Mouse (Mus musculus) cerebellum, postnatal 14 days (tissue): ENCODE results near the gene Hyal1.
A peak's percentile ranks its signal among the peaks of the same experiment; 100 is the strongest.
"Not testable (repeated sequence)": the region's sequence is repeated elsewhere in the genome, so short reads cannot be mapped to it uniquely, and the experiment has no call there.

Experiments used
- DNase-seq, 2 experiments: peaks; one replicate each; pipeline ENCODE4 v3.0.0; 2021; ENCODE audit warnings: mixed read lengths in 2 of 2

Gene Hyal1

DNA sequence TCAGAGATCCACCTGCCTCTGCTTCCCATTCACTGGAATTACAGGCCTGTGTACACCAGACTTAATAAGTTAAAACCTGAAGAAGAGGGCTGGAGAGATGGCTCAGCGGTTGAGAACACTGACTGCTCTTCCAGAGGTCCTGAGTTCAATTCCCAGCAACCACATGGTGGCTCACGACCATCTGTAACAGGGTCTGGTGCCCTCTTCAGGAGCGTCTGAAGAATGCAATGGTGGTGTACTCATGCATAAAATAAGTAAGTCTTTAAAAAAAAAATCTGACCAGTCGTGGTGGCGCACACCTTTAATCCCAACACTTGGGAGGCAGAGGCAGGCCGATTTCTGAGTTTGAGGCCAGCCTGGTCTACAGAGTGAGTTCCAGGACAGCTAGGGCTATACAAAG is 3.0 kb upstream of the Hyal1 start:
- not testable (repeated sequence) for DNase-seq

DNA sequence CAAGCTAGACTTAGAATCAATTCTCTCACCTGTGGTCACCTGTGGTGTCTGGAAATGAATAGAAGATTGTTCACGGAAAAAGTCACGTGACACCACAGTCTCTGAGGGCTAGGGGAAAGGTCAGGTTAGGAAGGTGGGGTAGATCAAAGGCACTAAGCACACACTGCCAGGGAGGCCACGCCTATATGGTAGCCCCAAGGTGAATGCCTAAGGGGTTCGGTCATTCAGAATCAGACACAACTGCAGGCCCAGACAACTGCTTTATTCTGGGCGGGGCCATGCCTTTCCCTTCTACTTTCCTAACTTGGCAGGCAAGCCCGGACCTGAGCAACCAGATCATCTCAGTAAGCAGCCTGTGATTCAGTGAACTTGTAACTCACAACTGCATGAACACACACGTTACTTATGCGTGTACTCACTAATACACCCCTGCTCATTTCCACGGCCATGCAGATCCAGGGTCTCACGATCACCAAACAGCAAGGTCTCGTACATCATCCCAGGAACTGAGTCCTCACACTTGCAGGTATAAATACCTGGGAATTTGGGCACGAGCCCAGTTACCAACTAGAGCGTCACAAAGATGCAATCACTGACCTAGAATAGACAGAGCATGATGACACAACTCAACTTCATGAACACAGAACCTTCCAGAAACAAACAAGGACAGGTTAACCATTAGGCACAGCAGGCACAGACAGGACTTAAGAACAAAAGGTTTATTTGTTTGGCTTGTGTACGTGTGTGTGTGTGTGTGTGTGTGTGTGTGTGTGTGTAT is 959 bp upstream of the Hyal1 start:
- peak; percentile 66 to 84 for DNase-seq

DNA sequence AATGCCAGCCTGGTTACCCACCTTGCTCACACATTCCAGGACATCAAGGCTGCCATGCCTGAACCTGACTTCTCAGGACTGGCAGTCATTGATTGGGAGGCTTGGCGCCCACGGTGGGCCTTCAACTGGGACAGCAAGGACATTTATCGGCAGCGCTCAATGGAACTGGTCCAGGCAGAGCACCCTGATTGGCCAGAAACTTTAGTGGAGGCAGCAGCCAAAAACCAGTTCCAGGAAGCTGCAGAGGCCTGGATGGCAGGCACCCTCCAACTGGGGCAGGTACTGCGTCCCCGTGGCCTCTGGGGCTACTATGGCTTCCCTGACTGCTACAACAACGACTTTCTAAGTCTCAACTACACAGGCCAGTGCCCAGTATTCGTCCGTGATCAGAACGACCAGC is 1.1 kb downstream of the Hyal1 start:
- DNase-seq = no peak

DNA sequence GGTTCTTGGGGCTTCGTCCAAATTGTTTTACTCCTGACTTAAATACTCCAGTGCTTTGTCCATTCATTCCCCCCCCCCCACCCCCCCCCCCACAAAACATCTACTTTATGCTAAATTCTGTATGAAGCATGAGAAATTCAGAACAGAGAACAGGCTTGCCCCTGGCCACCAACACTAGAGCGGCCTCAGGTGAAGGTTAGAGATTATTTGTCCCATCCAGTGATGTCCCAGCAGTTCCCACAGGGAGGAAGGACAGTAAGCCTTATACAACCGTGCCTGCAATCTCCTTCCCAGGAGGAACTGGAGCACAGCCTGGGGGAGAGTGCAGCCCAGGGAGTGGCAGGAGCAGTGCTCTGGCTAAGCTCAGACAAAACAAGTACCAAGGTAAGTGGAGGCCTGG is 1.9 kb downstream of the Hyal1 start, which contains the start of gene Naa80:
Gene Naa80, plus strand, starts transcription at position 301 of the 400 bp plus-strand sequence.
- DNase-seq = no peak

DNA sequence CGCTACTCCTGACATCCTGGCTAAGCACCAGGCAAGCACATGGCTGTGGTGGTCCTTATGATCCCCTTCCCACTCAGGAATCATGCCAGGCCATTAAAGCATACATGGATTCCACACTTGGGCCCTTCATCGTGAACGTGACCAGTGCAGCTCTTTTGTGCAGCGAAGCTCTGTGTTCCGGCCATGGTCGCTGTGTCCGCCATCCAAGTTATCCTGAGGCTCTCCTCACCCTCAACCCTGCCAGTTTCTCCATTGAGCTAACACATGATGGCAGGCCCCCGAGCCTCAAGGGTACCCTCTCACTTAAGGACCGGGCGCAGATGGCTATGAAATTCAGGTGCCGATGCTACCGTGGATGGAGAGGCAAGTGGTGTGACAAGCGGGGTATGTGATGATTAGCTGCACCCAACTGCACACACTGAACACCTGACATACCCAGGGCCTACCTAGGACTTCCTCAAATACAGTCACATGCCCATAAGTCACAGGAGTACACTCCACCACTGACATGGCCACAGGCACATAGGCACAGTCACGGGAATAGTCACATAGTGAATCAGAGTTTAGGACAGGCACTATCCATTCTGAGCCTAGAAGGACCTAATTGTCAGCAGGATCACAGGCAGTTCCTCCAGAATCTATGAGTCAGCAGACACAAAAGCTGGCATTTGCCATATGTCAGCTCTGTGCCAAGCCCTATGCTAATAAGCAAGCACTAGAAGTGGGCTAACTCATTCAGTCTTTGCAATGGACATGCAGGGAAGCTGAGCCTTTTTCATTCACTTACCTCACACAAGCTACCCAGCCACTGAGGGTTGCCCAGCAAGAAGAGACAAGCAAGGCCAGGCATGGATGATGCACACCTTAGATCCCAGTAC is 2.5 kb downstream of the Hyal1 start:
- peak in 1 of 2 experiments; percentile 39 for DNase-seq

DNA sequence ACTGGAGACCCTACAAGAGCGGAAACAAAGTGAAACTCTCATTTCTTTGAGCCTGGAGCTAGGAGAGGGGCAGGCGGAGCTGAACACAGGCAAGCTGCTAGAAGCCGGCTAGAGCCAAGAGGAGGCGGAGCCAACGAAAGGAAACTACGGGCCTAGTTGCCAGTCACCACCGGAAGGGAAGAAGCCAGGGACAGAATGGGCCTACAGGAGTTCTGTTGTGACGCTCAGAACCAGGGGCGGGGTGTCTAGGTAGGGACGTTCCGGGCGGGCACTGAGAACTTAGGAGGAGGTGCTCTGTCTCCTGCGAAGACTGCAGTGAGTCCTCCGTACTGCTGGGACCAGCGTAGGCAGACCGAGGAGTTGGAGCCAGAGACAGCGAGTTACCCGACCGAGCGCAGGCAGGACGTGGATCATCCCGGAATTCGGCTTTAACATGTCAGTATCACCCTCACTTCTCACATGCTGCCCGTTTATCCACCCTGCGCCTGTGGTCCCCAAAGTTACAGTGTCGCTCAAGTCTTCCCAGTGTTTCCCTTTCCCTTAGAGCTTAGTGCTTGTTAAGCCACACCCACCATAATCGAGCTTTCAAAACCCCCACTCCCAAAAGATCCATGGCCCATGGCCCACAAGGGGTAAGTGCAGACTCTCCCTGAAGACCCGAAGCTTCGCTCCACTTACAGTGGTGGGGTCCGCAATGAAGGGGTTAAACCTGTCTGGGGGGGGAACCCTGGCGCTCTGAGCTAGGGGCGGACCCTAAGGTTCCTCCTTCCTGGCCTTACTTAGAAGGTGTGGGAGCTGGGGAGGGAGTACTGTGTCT is 4.0 kb downstream of the Hyal1 start, which contains the start of gene Hyal3:
Gene Hyal3, plus strand, starts transcription at position 318 of the 817 bp plus-strand sequence.
- DNase-seq = peak; percentile 90 to 91

DNA sequence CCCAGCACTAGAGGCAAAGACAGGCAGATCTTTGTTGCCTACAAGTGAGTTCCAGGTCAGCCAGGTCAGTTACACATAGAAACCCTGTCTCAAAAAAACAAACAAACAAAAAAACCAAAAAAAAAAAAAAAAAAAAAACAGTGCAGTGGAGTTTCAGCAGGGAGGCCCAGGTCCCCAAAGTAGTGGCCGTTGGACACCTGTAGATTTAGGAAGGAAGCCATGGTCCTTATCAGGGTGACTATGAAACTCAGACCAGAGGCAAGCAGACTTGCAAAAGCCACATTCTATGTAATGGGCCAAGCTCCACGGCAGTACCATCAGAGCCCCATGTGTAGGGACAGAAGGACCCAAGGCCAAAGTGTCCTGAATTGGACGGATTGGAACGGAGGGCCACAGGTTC is 4.9 kb downstream of the Hyal1 start:
- no peak for DNase-seq

DNA sequence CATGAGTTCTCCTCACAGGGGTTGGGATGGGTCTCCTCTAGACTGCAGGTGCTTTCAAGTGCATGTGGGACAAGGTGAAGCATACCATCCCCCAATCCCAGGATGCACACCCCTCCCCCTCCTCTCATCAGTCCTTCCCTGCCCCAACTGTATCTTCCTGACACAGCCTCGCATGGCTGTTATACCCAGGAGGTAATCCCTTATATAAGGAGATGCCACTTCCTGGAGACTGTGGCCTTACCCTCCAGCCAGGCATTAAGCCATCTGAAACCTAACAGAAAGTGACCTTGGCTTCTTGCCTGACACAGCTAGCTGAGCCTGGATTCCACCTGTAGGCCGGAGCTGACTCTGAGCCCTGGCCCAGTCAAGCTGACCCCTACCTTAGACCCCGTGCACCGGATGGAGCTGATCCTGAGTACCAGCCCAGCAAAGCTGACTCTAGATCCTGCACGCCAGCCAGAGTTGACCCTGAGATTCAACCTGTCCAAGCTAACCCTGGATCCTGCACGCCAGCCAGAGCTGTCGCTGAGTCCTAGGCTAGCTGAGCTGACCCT is 5.9 kb downstream of the Hyal1 start:
- no peak for DNase-seq

DNA sequence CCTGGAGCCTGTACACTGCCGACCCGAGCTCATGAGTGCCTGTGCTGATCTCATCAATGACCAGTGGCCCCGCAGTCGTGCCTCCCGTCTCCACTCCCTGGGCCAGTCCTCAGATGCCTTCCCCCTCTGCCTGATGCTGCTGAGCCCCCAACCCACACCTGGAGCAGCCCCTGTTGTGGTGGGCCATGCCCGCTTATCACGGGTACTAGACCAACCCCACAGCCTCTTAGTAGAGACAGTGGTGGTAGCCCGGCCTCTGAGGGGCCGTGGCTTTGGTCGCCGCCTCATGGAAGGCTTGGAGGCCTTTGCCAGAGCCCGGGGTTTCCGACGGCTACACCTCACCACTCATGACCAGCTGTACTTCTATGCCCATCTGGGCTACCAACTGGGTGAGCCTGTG is 6.4 kb downstream of the Hyal1 start:
- DNase-seq = no peak

DNA sequence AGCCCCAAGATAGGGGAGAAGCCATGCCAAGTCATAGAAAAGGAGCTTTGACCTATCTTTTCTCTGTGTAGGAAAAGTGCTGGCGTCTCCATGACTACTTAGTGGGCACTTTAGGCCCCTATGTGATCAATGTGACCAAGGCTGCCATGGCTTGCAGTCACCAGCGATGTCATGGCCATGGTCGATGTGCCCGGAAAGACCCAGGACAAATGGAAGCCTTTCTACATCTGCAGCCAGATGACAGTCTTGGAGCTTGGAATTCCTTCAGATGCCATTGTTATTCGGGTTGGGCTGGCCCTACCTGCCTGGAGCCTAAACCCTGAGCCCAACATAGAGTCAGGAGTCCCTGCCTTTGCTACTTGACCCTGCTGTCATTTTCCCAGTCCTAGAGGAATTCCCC is 9.8 kb downstream of the Hyal1 start:
- DNase-seq = no peak

DNA sequence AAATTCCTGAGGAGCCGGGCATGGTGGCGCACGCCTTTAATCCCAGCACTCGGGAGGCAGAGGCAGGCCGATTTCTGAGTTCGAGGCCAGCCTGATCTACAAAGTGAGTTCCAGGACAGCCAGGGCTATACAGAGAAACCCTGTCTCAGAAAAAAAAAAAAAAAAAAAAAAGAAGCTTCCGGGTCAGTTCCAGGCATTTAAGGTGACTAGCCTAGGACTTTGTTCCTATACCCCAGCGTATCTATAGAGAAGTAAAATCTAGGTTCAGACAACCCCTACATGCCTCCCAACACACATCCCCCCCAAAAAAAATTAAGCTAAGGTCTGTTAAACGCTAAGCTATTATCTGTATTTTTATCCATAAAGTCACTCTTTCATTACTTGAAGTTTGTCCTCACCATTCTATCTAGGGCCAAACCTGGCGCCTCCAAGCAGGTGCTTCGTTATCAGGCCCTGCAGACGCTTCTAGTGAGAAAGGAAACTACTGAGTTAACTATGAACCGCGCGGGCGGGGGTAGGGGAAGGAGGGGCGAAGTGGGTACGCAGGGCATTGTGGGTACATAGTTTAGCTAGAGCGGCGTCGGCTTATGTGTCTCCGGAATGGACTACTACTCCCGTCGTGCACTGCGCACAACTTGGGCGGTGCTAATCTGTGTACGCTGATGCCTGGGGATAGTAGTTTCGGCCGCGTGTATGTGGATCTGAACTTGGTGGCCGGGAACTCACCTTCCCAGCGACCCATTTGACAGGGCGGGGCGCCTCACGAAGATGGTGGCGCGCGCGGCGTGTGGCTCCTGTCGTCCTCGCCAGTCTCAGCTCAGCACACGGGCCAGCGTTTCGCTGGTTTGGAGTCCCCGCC is 10.5 kb downstream of the Hyal1 start, which contains the start of gene Ifrd2:
Gene Ifrd2, plus strand, starts transcription at position 669 of the 859 bp plus-strand sequence.
- DNase-seq = peak; percentile 95 to 96

DNA sequence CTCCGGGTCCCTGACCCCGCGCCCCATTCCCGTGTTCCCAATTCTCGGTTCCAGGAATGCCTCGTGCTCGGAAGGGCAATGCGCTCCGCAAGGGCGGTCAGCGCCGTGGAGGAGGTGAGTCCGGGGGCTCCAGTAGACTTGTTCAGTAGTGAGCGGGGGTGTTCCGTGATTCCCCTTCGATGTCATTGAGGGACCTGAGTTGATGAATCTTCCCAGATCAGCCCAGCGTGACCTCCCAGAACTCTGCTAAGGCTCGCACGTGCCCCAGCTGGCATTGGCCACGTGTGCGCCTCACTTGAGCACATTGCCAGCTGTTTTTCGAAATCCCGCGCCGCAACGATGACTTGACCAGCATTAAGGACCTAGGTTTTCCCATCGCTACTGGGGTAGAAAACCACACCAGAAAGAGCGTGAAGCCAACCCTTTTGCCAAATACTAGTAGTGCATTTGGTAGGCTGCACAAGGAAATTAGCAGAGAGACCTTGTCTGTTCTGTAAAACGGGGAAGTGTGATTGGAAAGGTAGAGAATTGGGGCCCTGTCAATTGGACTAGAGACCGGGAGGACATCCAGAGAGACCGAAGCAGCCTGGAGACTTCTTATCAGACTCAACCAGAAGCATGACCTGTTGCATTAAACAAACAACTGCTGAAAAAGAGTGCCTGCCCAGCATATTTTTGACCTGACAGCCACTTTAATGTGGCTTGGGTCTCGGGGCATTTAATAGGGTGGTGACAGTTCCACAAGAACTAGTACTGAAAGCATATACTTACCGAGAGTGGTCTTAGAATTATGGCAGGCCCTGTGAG is 11.3 kb downstream of the Hyal1 start:
- peak in 1 of 2 experiments; percentile 60 for DNase-seq

DNA sequence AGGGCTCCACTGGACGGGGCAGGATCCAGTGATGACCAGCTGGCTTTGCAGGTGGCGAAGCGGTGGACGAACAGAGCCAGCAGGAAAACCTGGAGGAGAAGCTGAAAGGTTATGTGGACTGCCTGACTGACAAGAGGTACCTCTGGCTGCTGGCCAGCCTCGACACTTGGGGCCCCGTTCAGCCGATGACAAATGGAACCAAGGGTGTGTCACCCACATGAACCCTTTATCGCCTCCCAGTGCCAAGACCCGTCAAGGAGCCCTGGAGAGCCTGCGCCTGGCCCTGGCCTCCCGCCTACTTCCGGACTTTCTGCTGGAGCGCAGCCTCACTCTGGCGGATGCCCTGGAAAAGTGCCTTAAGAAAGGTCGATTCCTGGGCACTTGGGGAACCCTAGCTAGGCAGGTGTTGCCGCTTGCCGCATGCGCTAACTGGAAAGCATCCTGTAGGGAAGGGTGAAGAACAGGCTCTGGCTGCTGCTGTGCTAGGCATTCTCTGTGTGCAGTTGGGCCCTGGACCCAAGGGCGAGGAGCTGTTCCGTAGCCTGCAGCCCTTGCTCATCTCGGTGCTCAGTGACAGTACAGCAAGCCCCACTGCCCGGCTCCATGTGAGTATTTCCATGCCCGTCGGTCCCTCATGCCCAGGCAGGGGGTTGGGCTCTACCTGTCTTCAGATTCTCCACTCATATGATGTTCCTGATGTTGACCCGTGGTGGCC is 13.5 kb downstream of the Hyal1 start:
- DNase-seq = peak; percentile 39 to 44

DNA sequence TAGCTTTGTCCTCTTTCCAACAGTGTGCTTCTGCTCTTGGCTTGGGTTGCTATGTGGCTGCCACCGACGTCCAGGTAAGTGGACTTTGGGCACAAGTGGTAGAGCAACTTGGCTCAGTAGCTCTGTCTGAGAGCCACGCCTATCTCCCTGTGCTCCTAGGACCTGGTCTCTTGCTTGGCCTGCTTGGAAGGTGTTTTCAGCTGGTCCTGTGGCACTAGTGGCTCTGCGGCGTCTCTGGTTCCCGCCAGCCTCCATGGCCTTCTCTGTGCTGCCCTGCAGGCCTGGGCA is 14.0 kb downstream of the Hyal1 start:
- no peak for DNase-seq

DNA sequence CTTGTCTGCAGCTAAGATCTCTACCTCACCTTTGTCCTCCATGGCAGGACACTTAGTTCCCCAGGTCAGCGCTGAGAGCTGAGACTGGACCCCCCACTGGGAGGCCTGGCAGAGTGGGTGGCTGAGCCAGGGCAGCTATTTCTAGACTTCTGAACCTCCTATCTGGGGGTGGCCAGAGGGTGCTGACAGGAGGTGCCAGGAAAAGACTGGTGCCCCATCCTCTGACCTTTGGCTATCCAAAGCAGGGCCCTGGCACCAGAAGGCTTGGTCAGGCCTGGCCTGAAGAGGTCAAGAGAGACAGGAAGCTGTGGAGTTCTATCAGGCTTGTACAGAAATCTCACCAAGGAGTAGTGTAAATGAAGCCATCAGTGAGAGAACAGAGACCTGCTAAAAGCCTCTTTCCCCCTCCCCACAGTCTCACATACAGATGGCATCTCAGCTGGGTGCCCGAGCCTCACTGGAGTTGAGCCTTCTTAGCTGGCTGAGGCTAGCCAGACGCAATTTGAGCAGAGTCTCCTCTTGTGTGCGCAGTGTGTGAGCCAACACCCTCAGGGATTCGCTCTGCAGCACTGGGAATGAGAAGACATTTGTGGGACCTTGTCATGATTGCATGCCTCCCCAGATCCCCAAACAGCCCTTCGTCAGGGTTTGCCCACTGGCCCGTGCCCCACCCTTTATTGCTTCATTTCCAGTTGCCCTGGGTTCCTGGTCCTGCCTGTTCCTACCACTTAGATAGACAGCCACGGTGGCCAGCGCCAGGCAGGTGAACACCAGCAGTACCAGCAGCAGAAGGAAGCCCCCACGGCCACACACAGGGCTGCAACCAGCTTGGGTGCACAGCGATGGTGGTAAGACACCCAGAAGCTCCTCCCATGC is 16.6 kb downstream of the Hyal1 start:
- DNase-seq = peak; percentile 89 to 91

DNA sequence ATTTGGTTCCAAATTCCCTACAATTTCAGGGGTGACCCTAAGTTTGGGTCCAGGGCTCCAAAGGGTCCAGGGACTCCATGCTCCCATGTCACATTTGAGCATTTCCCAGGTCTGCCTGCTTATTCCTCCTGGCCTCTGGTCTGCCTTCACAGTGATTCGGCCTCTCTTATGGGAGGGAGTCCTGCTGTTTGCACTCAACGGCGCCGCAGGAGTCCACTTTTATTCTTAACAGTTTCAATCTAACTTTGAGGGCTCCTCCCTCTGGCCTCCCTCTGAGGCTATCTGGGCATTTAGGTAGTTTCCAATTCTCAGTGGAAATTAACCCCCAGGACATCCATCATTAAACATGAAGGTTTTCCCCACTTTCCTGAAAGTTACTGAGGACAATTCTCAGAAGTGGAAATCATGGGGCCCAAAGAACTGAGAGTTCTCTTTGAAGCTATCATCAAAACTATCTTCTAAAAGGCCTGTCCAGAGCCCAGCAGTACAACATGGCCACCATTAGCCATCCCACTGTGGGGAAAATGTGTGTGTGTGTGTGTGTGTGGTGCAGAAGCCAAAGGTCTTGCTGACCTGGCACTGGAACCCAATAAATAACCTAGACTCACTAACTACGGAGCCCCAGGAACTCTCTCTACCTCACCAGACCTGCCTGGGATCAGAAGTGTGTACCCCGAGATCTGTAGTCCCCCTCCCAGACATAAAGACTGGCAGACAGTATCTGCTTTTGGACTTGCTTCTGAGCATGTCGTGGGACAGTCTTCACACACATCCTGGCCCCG is 17.7 kb downstream of the Hyal1 start:
- DNase-seq = no peak

DNA sequence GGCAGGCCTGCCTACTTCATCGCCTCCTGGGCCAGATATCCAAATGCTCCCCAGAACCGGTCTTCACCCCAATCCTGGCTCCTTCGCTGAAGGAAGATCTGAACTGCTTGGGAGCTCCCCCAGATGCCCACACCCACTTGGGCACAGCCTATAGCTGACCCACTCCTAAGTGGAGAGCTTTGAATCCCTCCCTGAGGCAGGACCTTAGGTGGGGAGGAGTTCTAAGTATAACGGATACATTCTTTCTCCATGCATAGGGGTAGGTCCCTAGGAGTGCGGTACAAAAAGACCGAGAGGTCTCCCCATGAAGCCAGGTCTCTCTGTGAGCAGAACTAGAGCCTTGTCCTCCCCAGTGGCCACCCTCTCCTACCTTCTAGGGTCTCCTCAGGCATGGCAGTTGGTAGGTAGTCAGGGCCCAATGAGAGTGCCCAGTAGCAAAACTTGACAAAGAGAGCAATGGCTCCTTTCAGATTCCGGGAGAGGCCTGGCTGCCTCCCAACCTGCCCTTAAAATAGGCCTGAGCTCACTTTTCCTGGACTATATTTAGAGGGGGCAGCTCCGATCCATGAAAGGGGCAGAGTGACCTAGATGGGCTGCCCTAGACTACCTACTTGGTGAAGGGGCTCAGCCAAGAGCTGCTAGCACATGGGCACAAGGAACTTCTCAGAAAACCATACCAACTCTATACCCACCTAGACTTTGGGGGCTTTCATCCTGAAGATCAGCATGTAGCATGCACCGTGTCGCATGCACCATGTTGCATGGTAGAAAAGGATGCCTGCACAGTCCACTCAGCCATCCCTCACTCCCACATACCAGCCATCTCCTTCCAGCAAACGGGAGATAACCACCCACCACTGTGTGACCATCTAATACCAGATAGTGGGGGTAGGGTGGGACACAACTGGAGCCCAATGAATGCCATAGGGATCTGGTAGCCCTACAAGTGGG is 20.2 kb downstream of the Hyal1 start:
- DNase-seq = no peak
